Mouse (Mus musculus) natural killer cell, adult 2 months (primary cell): ENCODE results near the gene Fgg.
A peak's percentile ranks its signal among the peaks of the same experiment; 100 is the strongest.

ENCODE experiments used
- DNase-seq, 2 experiments: peaks; one replicate each; pipeline ENCODE4 v3.0.0; 2022; ENCODE audit warnings: low spot score in 2 of 2

Gene Fgg

GRCm38 (mm10) chr3:83027546-83028251, 20.2 kb downstream of the Fgg start:
- DNase-seq: no peak

DNA sequence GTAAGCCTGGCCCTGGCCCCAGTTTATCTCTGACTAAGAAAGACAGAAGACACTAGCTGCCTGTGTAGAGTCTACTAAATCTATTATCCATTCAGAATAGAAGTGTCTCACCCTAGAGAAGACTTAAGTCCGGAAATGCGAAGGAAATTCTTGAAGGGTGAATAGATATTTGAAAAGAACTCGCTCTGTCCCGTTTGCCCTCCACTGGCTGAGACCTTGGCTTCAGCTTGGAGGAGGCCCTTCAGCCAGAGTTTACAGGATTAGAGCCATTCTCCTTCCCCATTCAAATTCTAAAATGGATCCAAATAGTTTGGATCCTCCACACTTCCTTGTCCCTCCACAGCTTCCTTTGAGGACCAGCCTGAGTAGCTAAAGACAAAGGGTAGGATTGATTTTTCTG, 22.8 kb downstream of the Fgg start:
- no peak for DNase-seq

DNA sequence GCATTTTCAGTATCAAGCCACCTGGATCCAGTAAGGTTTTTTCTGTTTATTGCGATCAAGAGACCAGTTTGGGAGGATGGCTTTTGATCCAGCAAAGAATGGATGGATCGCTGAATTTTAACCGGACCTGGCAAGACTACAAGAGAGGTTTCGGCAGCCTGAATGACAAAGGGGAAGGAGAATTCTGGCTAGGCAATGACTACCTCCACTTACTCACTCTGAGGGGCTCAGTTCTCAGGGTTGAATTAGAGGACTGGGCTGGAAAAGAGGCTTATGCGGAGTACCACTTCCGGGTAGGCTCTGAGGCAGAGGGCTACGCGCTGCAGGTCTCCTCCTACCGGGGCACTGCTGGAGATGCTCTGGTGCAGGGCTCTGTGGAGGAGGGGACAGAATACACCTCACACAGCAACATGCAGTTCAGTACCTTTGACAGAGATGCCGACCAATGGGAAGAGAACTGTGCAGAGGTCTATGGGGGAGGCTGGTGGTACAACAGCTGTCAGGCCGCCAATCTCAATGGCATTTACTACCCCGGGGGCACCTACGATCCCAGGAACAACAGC, 25.3 kb downstream of the Fgg start:
- DNase-seq: no peak

DNA sequence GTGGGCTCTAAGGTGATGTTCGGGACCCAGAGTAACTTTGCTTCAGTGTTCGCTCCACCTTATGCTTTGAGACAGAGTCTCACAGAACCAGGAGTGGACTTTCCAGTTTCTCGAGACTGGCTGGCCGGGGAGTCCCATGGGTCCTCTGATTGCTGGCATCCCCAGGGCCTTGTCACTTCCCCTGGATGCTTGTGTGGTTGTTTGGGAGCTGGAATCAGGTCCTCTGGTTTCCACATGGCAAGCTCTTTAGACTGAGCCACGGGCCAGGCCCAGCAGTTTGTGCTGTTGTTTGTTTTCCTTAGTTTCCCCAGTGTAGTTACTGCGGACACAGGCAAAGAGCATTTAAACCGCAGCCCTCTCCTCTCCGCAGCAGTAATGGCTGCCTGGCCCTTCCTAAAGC, 26.3 kb downstream of the Fgg start:
- no peak for DNase-seq

DNA sequence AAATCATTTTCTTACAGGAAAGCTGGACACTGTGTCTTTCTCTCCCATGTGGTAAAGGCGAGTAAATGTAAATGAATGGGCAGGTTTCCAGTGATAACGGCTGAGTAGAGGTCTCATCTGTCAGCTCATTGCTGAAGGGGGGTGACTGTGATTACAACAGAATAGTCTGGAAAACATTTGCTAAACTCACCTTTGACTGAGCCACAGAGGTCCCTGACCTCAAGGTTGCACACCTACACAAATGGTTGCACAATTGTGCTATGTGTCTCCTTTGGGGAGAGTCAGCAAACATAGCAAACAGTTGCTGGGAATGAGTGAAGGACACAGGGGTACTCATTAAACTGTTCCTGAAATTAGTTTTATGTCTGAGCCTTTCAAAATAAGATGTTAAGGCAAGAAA, 31.3 kb downstream of the Fgg start:
- no peak for DNase-seq

DNA sequence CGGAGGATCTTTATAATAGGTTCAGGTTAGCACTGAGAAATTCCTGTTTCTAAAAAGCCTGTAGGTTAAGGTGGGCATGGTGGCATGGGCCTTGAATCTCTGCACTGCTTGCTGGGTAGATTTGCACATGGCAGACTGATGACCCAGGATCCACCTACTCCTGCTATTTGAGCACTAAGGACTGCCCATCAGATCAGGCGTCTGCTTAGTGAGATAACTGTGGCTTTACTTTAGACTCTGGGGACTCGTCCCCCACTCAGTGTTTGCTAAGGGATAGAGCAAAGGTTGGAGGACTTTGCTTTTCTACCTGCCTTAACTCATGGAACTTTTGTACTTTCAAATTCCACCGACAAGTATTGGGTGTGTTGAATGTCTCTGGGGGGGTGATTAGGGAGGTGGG, 32.1 kb downstream of the Fgg start:
- DNase-seq: no peak

- DNase-seq: no peak
Measured at GRCm38 (mm10) chr3:83042451-83042850, 34.9 kb downstream of the Fgg start.

DNA sequence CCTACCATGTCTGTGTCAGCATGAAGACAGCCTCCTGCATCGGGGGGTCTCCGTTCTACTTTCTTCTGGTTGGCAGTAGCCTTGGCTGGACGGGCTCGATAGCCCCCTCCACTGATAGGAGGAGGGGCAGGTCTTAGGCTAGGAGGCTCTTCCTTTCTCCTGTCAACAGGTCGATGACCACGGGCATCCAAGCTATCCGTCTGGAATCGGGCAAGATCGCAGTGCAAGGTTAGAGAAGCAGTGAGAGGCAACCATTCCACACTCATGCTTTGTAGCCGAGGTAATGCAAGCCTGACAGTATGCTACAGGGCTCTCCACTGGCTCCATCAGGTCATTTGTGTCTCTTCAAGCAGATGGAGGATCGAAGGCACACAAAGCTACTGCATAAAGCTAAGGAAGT, 39.1 kb downstream of the Fgg start:
- DNase-seq: no peak

- no peak for DNase-seq
Measured at GRCm38 (mm10) chr3:83049680-83050079, 42.2 kb downstream of the Fgg start, which contains the start of gene Fgb. Fgb (minus strand) TSS chr3:83049863.

GRCm38 (mm10) chr3:83050661-83051060, 43.1 kb downstream of the Fgg start:
- no peak for DNase-seq

DNA sequence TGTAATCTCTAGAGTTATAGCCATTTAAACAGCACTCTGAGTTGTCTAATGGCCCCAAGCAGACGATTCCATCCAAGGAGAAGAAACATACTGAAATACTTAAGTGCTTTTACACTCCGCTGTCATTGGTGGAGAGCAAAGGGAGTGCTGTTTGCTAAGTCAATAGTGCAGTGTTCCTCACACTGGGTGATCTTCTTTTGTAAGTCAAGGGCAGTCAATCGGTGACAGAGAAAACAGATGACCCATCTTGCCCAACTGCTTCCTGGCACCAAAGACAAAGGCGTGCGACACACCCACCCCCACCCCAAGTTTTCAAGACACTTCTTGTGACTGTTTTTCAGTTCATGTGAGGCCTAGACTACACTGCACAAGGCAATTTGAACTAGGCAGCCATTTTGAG, 44.6 kb downstream of the Fgg start:
- no peak for DNase-seq

DNA sequence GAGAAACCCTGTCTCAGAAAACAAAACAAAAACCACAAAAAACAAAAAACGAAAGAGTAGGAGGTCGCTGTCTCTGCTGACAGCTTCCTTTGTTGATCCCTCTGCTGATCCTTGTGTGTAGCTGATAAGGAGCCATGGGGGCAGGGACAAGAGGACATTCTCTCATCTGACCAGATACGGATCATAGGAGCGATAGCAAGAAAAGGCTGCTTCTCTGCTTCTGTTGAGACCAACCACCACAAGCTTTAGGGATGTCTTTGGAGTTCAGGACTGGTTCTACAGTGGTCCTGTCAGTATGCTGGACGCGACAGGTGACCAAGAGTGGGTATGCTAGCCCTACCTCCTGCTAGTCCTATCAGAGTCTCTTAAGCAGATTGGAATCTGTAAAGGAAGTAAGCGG, 45.6 kb downstream of the Fgg start:
- DNase-seq: no peak

DNA sequence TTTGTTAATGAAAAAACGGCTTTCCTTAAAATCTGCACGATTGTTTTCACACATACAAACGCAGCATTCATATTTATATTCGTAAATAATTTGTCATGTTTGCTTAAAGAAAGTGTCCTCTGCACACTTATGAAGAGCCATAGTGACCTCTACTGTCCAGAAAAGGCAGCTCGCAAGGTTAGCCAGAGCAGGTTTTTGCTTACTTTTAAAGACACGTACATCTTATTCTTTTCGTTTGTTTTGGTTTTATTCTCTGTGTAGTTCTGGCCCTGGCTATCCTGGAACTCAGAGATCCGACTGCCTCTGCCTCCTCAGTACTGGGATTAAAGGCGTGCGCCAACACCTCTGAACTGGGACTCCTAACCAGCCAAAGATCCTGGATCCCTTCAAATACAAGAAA, 46.2 kb downstream of the Fgg start:
- peak; percentile 16 to 18 for DNase-seq

DNA sequence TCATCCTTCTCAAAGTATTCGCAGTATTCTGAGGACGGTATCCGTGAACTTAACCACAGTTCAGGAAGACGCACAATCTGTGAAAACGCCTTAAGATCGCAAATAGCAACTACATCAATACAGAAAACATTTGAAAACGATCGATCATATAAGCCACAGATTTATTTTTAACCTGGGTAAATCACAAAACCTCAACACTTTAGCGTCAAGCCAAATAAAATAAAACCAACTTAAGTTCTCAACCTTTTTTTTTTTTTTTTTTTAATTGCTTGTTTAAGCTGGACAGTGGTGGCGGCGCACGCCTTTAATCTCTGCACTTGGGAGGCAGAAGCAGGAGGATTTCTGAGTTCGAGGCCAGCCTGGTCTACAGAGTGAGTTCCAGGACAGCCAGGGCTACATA, 47.2 kb downstream of the Fgg start:
- DNase-seq: no peak

GRCm38 (mm10) chr3:83055281-83056038, 47.9 kb downstream of the Fgg start, which contains the start of gene Plrg1:
Plrg1 (plus strand) TSS chr3:83055522.
- DNase-seq: peak; percentile 99

- DNase-seq: no peak
Measured at GRCm38 (mm10) chr3:83057046-83057445, 49.5 kb downstream of the Fgg start.
